Mouse (Mus musculus) T-helper 1 cell (primary cell): ENCODE measurements around the gene Snap91.

Experiments used
- in situ Hi-C: fragments of 300-600 bp; cut with MboI, MseI; formaldehyde crosslinking; loops from one replicate; pipeline ENCODE4 v1.15.1; 2025; ENCODE audit warnings: high pct_unique_total_duplicates

The Snap91 gene

GRCm38 (mm10) chr9:86744041-86744440 lies 136.4 kb downstream of the Snap91 start:
- in situ Hi-C loops = loop anchor here (5.0 kb wide), 1 partner anchor 152 kb away; no protein-coding TSS in a partner anchor

GRCm38 (mm10) chr9:86742959-86743911 lies 137.2 kb downstream of the Snap91 start, which contains the start of gene Prss35:
Gene Prss35, plus strand, starts transcription at chr9:86743649.
- in situ Hi-C loops = loop anchor here (5.0 kb wide), 1 partner anchor 151 kb away; no protein-coding TSS in a partner anchor

GRCm38 (mm10) chr9:86739971-86740370 lies 140.5 kb downstream of the Snap91 start:
- in situ Hi-C loops = loop anchor here (5.0 kb wide), 1 partner anchor 148 kb away; no protein-coding TSS in a partner anchor

GRCm38 (mm10) chr9:86738801-86739200 lies 141.7 kb downstream of the Snap91 start:
- in situ Hi-C loops = no loop called here

- in situ Hi-C loops = no loop called here
These were observed 142.4 kb downstream of the Snap91 start for GRCm38 (mm10) chr9:86738067-86738466.

- in situ Hi-C loops = no loop called here
These were observed 143.5 kb downstream of the Snap91 start for GRCm38 (mm10) chr9:86736991-86737390.

- in situ Hi-C loops = no loop called here
These were observed 145.7 kb downstream of the Snap91 start for GRCm38 (mm10) chr9:86734795-86735194.

GRCm38 (mm10) chr9:86734357-86734756 lies 146.1 kb downstream of the Snap91 start:
- in situ Hi-C loops = no loop called here

GRCm38 (mm10) chr9:86729811-86730210 lies 150.6 kb downstream of the Snap91 start:
- in situ Hi-C loops = no loop called here

GRCm38 (mm10) chr9:86729084-86729483 lies 151.4 kb downstream of the Snap91 start:
- in situ Hi-C loops = no loop called here

- in situ Hi-C loops = no loop called here
These were observed 152.1 kb downstream of the Snap91 start for GRCm38 (mm10) chr9:86728214-86728814.

GRCm38 (mm10) chr9:86726381-86726720 lies 154.1 kb downstream of the Snap91 start:
- in situ Hi-C loops = no loop called here

GRCm38 (mm10) chr9:86725604-86726380 lies 154.7 kb downstream of the Snap91 start:
- in situ Hi-C loops = no loop called here

- in situ Hi-C loops = no loop called here
These were observed 155.4 kb downstream of the Snap91 start for GRCm38 (mm10) chr9:86725066-86725465.

- in situ Hi-C loops = no loop called here
These were observed 159.7 kb downstream of the Snap91 start for GRCm38 (mm10) chr9:86720794-86721193.

- in situ Hi-C loops = no loop called here
These were observed 160.2 kb downstream of the Snap91 start for GRCm38 (mm10) chr9:86720227-86720626.

GRCm38 (mm10) chr9:86717119-86717518 lies 163.3 kb downstream of the Snap91 start:
- in situ Hi-C loops = loop anchor here (10.0 kb wide), 1 partner anchor 1068 kb away; no protein-coding TSS in a partner anchor

GRCm38 (mm10) chr9:86716540-86716939 lies 163.9 kb downstream of the Snap91 start:
- in situ Hi-C loops = loop anchor here (10.0 kb wide), 1 partner anchor 1068 kb away; no protein-coding TSS in a partner anchor
